Mouse (Mus musculus) hindbrain, embryonic 15.5 days (tissue): ENCODE results near the gene Rtp1. TPM values are rescaled to one million over a fixed set of nuclear protein-coding genes. Genes with fewer than 3 reads are reported as not detected.

ENCODE experiments used
- ATAC-seq: fragments of 200-750 bp; cut with Nextera tagmentation; 2 replicates; pipeline ENCODE4 v1.8.0; 2017; ENCODE audit warnings: low read depth, moderate number of reproducible peaks, moderate TSS enrichment; ENCODE audit not compliant: low FRiP score
- H3K27ac ChIP-seq: fragments of 300-500 bp; sonication (generic); replicated peaks from 2 replicates; pipeline ENCODE4 v1.5.1; 2015; ENCODE audit warnings: mild to moderate bottlenecking, inconsistent platforms
- H3K27me3 ChIP-seq: fragments of 300-500 bp; sonication (generic); 2 replicates; pipeline ENCODE4 v1.6.1; 2015; ENCODE audit warnings: control low read depth, inconsistent platforms
- H3K36me3 ChIP-seq: fragments of 300-500 bp; sonication (generic); 2 replicates; pipeline ENCODE4 v1.6.1; 2015; ENCODE audit warnings: control low read depth, inconsistent platforms
- H3K4me1 ChIP-seq: fragments of 300-500 bp; sonication (generic); replicated peaks from 2 replicates; pipeline ENCODE4 v1.6.1; 2015; ENCODE audit warnings: control low read depth, inconsistent platforms
- H3K4me2 ChIP-seq: fragments of 300-500 bp; sonication (generic); 2 replicates; pipeline ENCODE4 v1.6.1; 2015; ENCODE audit warnings: moderate library complexity, mild to moderate bottlenecking, inconsistent platforms
- H3K4me3 ChIP-seq: fragments of 300-500 bp; sonication (generic); 2 replicates; pipeline ENCODE4 v1.5.1; 2015; ENCODE audit warnings: mild to moderate bottlenecking, inconsistent platforms
- H3K9ac ChIP-seq: fragments of 300-500 bp; sonication (generic); 2 replicates; pipeline ENCODE4 v1.6.1; 2015; ENCODE audit warnings: inconsistent platforms
- H3K9me3 ChIP-seq: fragments of 300-500 bp; sonication (generic); 2 replicates; pipeline ENCODE4 v1.6.1; 2016; ENCODE audit warnings: control low read depth, inconsistent platforms
- WGBS: fragments of 180-500 bp; shearing (Covaris S2); methylation state at CpG from one replicate; pipeline ENCODE4 v1.1.7; 2015; 5-methylcytosine and 5-hydroxymethylcytosine counted together
- polyA plus RNA-seq: library from polyadenylated mRNA; unstranded; fragments of >200 nt; fragmentation: Nextera tagmentation; extraction: Ambion mirVana; gene quantifications from 2 replicates; pipeline ENCODE4 v1.2.1, GENCODE M21; 2015

Rtp1 gene
- polyA plus RNA-seq, 1 experiment from 2014 or later = 0.06 TPM

DNA sequence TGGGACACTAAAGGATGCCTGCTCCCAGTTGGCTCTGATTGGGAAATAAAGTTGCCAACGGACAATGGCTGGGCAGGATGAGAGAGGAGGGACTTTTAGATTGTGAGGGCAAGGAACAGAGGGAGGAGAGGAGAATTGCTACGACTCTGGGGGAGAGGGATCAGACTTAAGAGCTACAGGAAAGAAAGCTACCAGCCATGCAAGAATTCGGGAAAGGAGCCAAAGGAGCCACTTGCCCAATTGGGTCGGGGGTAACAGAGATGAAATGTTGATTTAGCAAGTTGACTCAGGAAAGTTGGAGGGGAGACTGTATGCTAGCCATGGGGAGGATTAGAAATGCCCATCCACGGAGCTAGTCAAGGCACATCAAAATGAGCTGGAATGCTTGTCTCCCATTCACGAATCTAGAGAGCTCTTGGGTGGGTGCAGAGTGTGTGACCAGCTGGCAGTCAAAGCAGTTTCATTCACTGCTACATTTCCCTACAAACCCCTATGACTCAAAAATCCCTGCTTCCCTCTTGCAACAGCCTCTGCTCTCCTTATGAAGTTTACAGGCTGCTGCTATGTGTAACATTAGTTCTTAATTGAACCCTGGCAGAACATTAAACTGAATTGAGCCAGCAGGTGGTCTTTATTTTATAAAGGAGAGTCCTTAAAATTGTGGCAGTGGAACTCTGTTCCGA is 30.1 kb downstream of the Rtp1 start:
- Histone ChIP-seq H3K4me2 (no peak overlapping the region), H3K4me3 (no peak overlapping the region), H3K9me3 (no peaks in the 10 kb centered on the region), H3K9ac (no peak overlapping the region), H3K4me1 (no peaks in the 10 kb centered on the region; the same call in 1 of the 2 replicates), H3K36me3 (no peaks in the 10 kb centered on the region), H3K27me3 (no peaks in the 10 kb centered on the region), H3K27ac (no peak overlapping the region)
- ATAC-seq = no peak
- whole genome bisulfite sequencing = 49% methylated on average over 7 of the region's 7 CpGs

DNA sequence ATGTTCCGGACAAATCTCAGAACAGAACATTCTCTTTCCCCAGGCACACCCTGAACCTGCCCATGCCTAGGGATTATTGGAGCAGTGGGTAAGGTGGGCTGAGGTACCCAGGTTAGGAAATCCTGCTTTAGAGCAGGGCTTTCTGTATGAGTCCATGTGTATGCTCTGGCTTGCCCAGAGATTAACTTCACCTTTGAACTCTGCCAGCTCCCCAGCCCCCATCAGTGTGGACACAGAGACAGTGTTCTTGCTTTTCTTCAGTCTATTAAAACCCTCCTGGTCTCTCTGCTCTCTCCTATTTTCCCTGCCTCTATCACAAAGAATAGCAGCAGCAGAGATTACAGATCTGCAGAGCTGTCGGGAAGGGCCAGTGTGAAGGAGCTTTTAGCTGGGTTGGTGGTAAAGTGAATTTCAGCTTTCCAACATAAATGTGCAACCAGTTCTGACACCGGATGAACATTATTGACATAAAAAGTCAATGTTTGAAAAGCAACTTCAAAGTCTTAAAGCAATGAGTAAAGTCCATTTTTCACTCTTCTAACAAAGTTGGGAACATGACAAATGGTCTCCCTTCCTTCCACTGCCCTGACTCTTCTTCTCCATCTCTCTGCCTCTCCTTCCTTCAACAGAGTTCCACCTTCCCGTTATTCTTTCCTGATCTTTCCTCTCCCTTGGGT is 34.9 kb downstream of the Rtp1 start:
- ATAC-seq = no peak
- WGBS = 85% methylated on average over 4 of the region's 4 CpGs
- no peaks in the 10 kb centered on the region for H3K27me3 ChIP-seq

DNA sequence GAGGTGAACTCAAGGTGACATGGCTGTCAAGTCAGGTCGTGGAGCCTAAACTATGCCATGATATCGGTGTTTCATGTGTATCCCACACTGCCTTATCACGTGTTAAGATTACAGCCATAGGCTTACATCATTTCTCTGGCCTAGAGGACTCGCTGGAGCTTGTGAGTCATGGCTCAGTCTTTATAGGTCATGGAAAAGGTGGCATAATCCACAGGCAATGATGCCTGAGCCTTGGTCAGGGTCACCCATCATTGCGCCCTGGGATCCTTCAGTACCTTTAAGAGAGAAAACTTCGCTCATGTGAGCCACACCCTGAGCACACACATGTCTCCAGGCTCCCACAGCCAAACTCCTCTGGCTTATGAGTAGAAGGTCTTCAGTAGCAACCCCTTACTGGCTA is 42.6 kb downstream of the Rtp1 start:
- Histone ChIP-seq H3K9ac (no peak overlapping the region), H3K36me3 (no peaks in the 10 kb centered on the region), H3K27me3 (no peaks in the 10 kb centered on the region), H3K4me3 (no peak overlapping the region), H3K27ac (no peak overlapping the region), H3K4me1 (no peaks in the 10 kb centered on the region), H3K4me2 (no peak overlapping the region), H3K9me3 (no peaks in the 10 kb centered on the region)
- 95% methylated on average over 6 of the region's 6 CpGs for WGBS
- no peak for ATAC-seq

More for the DNA sequence above, 34.9 kb downstream of the Rtp1 start:
- Histone ChIP-seq H3K36me3 (no peaks in the 10 kb centered on the region), H3K4me2 (no peak overlapping the region), H3K9me3 (no peaks in the 10 kb centered on the region), H3K4me1 (no peaks in the 10 kb centered on the region; the same call in 1 of the 2 replicates), H3K4me3 (no peak overlapping the region), H3K9ac (no peak overlapping the region), H3K27ac (no peak overlapping the region)

DNA sequence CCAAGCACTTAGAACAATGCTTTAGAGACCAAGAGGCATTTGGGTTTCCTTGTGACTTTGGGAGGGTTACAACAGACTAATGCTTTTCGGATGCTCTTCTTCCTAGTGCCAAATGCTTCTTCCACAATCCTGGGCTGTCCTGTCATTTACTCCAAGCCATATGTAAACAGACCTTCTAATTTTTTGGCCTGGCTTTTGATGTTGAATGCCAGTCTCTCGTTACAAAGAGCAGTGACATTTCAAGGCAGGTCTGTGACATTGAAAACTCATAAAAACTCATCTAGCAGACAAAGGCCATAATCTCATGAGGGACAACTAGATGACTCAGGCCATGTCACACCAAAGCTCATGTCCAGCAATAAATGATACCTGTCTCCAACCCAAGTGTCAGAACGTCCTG is 43.1 kb downstream of the Rtp1 start:
- 81% methylated on average over 3 of the region's 3 CpGs for WGBS
- Histone ChIP-seq H3K36me3 (no peaks in the 10 kb centered on the region), H3K4me1 (no peaks in the 10 kb centered on the region), H3K9me3 (no peaks in the 10 kb centered on the region), H3K9ac (no peak overlapping the region), H3K27ac (no peak overlapping the region), H3K4me2 (no peak overlapping the region), H3K27me3 (no peaks in the 10 kb centered on the region), H3K4me3 (no peak overlapping the region)
- no peak for ATAC-seq

DNA sequence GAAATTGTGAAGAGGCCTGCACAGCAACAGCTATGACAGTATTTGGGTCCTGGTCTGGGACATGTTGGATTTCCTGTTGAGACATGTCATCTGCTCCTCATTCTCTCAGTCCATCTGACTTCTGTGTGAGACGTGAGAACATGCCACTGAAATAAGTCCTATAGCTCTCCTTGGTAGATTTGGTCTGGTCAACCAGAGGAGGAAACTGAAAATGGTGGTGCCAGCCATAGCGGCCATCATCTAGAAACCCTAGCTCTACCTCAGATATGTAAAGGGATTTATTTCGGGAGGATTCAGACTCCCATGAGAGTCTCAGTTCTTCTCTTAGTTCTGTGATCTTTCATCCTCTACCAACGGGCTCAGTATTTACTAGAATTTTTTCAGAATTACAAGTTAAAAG is 46.7 kb downstream of the Rtp1 start:
- no peak overlapping the region for H3K27ac ChIP-seq
- 93% methylated on average over 4 of the region's 4 CpGs for WGBS
- no peaks in the 10 kb centered on the region for H3K27me3 ChIP-seq
- H3K4me2 ChIP-seq = no peak overlapping the region
- no peak overlapping the region for H3K4me3 ChIP-seq
- no peaks in the 10 kb centered on the region for H3K4me1 ChIP-seq
- ATAC-seq = no peak
- H3K36me3 ChIP-seq = no peaks in the 10 kb centered on the region
- H3K9ac ChIP-seq = no peak overlapping the region
- H3K9me3 ChIP-seq = no peaks in the 10 kb centered on the region

DNA sequence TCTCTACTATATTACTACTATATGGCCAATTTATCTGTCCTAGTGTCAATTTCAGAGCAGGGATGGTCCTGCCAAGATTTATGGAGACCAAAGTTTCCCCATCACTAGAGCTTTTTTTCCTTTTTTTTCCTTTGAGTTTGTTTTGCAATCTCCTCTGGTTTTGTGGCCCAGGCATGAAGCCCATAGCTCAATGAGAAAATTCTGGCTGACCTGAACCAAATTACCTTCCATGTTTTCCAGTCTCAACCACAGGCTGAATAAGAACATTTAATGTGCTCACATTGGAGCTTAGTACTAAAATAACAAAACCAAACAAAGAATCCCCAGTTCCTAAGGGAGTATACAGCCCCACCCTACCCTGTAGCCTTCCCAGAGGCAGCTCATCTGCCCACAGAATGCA is 47.7 kb downstream of the Rtp1 start:
- Histone ChIP-seq H3K27me3 (no peaks in the 10 kb centered on the region), H3K4me3 (no peak overlapping the region), H3K36me3 (no peaks in the 10 kb centered on the region), H3K27ac (no peak overlapping the region), H3K4me2 (no peak overlapping the region), H3K9ac (no peak overlapping the region), H3K9me3 (no peaks in the 10 kb centered on the region), H3K4me1 (no peaks in the 10 kb centered on the region)
- ATAC-seq = no peak

DNA sequence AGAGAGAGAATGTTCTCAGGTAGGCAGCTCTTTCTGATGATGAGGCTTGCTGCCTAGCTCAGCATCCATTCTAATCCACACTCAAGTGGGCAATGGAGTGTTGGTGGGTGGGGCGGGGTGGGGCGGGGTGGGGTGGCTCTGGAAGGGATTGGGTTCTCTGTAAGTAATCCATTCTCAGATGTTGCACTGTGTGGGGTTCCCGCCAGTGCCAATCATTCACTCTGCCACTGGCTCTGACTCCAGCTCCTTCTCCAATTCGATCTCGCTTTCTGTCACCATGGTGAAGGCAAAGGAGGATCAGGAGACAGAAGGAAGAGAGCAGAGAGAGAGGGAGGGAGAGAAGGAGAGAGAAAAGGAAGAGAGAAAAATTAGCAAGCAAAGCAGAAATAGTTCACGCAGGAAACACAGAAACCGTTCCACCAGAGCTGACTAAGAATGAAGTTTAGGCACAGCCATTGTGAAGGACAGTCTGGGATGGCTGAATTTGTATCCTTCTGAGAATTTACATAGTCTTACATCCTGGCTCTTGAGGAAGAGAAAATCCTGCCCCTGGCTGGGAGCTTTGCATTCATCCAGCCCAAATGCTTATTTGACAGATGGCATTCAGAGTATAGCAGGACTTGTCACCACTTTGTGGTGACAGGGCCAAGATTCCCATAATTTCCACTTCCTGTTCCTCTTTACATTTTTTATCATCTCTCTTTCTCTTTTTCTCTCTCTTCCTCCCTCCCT is 51.1 kb downstream of the Rtp1 start:
- Histone ChIP-seq H3K4me2 (no peak overlapping the region), H3K27ac (no peak overlapping the region), H3K36me3 (0 out of 2 replicates have a peak, but pooled peaks cover 3% of the 10 kb centered on the region), H3K9ac (no peak overlapping the region), H3K4me3 (no peak overlapping the region), H3K27me3 (no peaks in the 10 kb centered on the region), H3K9me3 (no peaks in the 10 kb centered on the region), H3K4me1 (no peaks in the 10 kb centered on the region)
- no peak for ATAC-seq
- 73% methylated on average over 7 of the region's 7 CpGs for WGBS

DNA sequence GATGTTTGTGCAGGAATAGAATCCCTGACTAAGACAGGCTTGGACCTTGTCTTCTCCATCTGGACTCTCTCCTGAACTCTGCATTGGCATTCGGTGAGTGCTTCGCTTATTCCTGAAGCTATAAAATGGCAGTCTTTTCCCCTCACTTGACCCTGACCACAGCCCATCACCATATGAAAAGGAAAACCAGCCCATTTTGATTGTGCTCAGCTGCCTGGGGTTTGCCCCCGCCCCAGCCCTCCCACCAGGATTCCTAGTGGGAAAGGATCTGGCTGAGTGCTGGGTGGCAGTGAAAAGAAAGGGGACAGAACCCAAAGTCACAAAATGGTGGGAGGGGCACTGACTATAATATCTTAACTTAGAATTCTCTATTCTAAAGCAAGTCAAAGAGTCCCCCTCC is 53.3 kb downstream of the Rtp1 start:
- WGBS = 20% methylated on average over 3 of the region's 3 CpGs
- ATAC-seq = no peak
- H3K27me3 ChIP-seq = no peaks in the 10 kb centered on the region

DNA sequence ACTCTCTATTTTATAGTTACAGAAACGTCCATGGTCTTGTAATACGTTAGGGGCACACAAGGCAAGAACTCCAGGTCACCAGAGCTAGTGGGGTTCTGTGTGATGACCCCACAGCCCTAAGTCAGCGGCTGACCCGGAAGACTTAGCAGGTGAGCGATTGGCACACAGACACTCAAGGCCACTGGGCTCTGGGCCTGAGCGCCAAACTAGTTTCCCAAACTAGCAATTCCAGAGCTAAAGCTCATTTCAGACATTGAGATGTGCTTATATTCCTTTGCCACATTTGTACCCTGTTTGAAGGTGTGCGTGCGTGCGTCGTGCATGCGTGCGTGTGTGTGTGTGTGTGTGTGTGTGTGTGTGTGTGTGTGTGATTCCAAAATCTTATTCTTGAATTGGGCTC is 53.9 kb downstream of the Rtp1 start:
- H3K36me3 ChIP-seq = peaks cover 11% of the 10 kb centered on the region
- H3K27me3 ChIP-seq = no peaks in the 10 kb centered on the region
- ATAC-seq = no peak
- no peaks in the 10 kb centered on the region for H3K9me3 ChIP-seq
- 92% methylated on average over 12 of the region's 12 CpGs for WGBS
- H3K4me2 ChIP-seq = no peak overlapping the region
- H3K9ac ChIP-seq = no peak overlapping the region
- no peaks in the 10 kb centered on the region for H3K4me1 ChIP-seq
- H3K4me3 ChIP-seq = no peak overlapping the region
- H3K27ac ChIP-seq = no peak overlapping the region

More for the DNA sequence above, 53.3 kb downstream of the Rtp1 start:
- Histone ChIP-seq H3K4me3 (no peak overlapping the region), H3K4me2 (no peak overlapping the region), H3K9me3 (no peaks in the 10 kb centered on the region), H3K9ac (no peak overlapping the region), H3K27ac (no peak overlapping the region), H3K4me1 (no peaks in the 10 kb centered on the region), H3K36me3 (peaks cover 5% of the 10 kb centered on the region; the same call in 1 of the 2 replicates)

DNA sequence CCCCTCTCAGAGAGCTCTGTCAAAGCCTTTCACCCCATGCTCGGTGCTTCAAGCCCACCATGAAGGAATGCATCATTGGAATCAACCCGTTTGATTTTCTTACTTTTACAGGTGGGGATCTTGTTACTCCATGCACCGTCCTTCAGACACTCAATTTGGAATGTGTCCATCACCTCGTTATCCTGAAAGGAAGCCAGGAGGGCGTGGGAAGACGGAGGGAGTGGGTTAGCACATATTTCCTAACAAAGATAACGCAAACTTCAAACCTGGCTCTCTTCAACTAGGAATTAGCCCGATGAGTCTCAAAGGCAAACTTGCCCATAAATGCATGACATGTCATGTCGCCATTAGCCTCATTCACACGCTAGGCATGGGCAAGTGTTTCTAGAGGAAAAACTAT is 54.4 kb downstream of the Rtp1 start:
- no peak for ATAC-seq

More for the DNA sequence above, 54.4 kb downstream of the Rtp1 start:
- Histone ChIP-seq H3K4me2 (no peak overlapping the region), H3K9ac (no peak overlapping the region), H3K4me3 (no peak overlapping the region), H3K9me3 (no peaks in the 10 kb centered on the region), H3K27ac (no peak overlapping the region), H3K4me1 (no peaks in the 10 kb centered on the region), H3K27me3 (no peaks in the 10 kb centered on the region), H3K36me3 (peaks cover 11% of the 10 kb centered on the region)
- 88% methylated on average over 10 of the region's 10 CpGs for WGBS
